Mouse (Mus musculus): ENCODE results near the gene Frmd4b. TPM values are rescaled to one million over a fixed set of nuclear protein-coding genes. Genes with fewer than 3 reads are reported as not detected.
"Not testable (repeated sequence)": the region's sequence is repeated elsewhere in the genome, so short reads cannot be mapped to it uniquely, and the experiment has no call there.

Frmd4b gene
- polyA plus RNA-seq, 1 experiment = 22.3 TPM

GRCm38 (mm10) chr6:97266661-97267060 lies 350.7 kb downstream of the Frmd4b start:
- DNase-seq = no peak
- H3K4me3 ChIP-seq (replicated peaks; ENCODE audit: extremely low read depth, low read depth, low read length) = no peak overlapping the region
- no peak for TF ChIP-seq POLR2A (IDR thresholded peaks at IDR 0.05; ENCODE audit: borderline replicate concordance, extremely low read depth, low read depth, low read length)
- no peaks in the 10 kb centered on the region for H3K4me1 ChIP-seq (ENCODE audit: control insufficient read depth, insufficient read depth, low read length)
- WGBS = 75% methylated on average over 4 of the region's 4 CpGs

GRCm38 (mm10) chr6:97265705-97266104 lies 351.6 kb downstream of the Frmd4b start:
- DNase-seq = no peak
- no peak overlapping the region for H3K4me3 ChIP-seq (replicated peaks; ENCODE audit: extremely low read depth, low read depth, low read length)
- H3K4me1 ChIP-seq (ENCODE audit: control insufficient read depth, insufficient read depth, low read length) = no peaks in the 10 kb centered on the region
- WGBS = 78% methylated on average over 3 of the region's 3 CpGs
- no peak for TF ChIP-seq POLR2A (IDR thresholded peaks at IDR 0.05; ENCODE audit: borderline replicate concordance, extremely low read depth, low read depth, low read length)
- TF ChIP-seq CTCF (IDR thresholded peaks at IDR 0.05; ENCODE audit: insufficient read depth, low read length) = no peak

- WGBS = 73% methylated on average over 8 of the region's 8 CpGs
- no peaks in the 10 kb centered on the region for H3K4me1 ChIP-seq (ENCODE audit: control insufficient read depth, insufficient read depth, low read length)
- no peak overlapping the region for H3K4me3 ChIP-seq (replicated peaks; ENCODE audit: extremely low read depth, low read depth, low read length)
- TF ChIP-seq CTCF (IDR thresholded peaks at IDR 0.05; ENCODE audit: insufficient read depth, low read length) (no peak), POLR2A (IDR thresholded peaks at IDR 0.05; ENCODE audit: borderline replicate concordance, extremely low read depth, low read depth, low read length) (no peak)
- DNase-seq = no peak
Observed at GRCm38 (mm10) chr6:97265240-97265639, 352.1 kb downstream of the Frmd4b start.

GRCm38 (mm10) chr6:97263750-97264149 lies 353.6 kb downstream of the Frmd4b start:
- DNase-seq; H3K4me3 ChIP-seq (replicated peaks; ENCODE audit: extremely low read depth, low read depth, low read length); H3K4me1 ChIP-seq (ENCODE audit: control insufficient read depth, insufficient read depth, low read length): not testable (repeated sequence)

GRCm38 (mm10) chr6:97262229-97262628 lies 355.1 kb downstream of the Frmd4b start:
- WGBS = 75% methylated on average over 4 of the region's 4 CpGs
- no peak for DNase-seq
- Histone ChIP-seq H3K4me3 (replicated peaks; ENCODE audit: extremely low read depth, low read depth, low read length) (no peak overlapping the region), H3K4me1 (ENCODE audit: control insufficient read depth, insufficient read depth, low read length) (no peaks in the 10 kb centered on the region)
- TF ChIP-seq CTCF (IDR thresholded peaks at IDR 0.05; ENCODE audit: insufficient read depth, low read length) (no peak), POLR2A (IDR thresholded peaks at IDR 0.05; ENCODE audit: borderline replicate concordance, extremely low read depth, low read depth, low read length) (no peak)

- DNase-seq; H3K4me1 ChIP-seq (ENCODE audit: control insufficient read depth, insufficient read depth, low read length); H3K4me3 ChIP-seq (replicated peaks; ENCODE audit: extremely low read depth, low read depth, low read length): not testable (repeated sequence)
- 91% methylated on average over 2 of the region's 2 CpGs for WGBS
Observed at GRCm38 (mm10) chr6:97259926-97260325, 357.4 kb downstream of the Frmd4b start.

- 83% methylated on average over 1 of the region's 1 CpGs for WGBS
- no peak for TF ChIP-seq CTCF (IDR thresholded peaks at IDR 0.05; ENCODE audit: insufficient read depth, low read length)
- no peak for TF ChIP-seq POLR2A (IDR thresholded peaks at IDR 0.05; ENCODE audit: borderline replicate concordance, extremely low read depth, low read depth, low read length)
- no peak for DNase-seq
Observed at GRCm38 (mm10) chr6:97258489-97258888, 358.9 kb downstream of the Frmd4b start.

GRCm38 (mm10) chr6:97252711-97253221 lies 364.6 kb downstream of the Frmd4b start, which contains the start of gene Lmod3:
Gene Lmod3, minus strand, starts transcription at chr6:97252759.
- Histone ChIP-seq H3K4me3 (replicated peaks; ENCODE audit: extremely low read depth, low read depth, low read length) (no peak within 1 kb of the TSS), H3K4me1 (ENCODE audit: control insufficient read depth, insufficient read depth, low read length) (no peaks in the 10 kb centered on the region)
- WGBS = 32% methylated on average over 9 of the region's 9 CpGs
- TF ChIP-seq CTCF (IDR thresholded peaks at IDR 0.05; ENCODE audit: insufficient read depth, low read length) (no peak), POLR2A (IDR thresholded peaks at IDR 0.05; ENCODE audit: borderline replicate concordance, extremely low read depth, low read depth, low read length) (no peak)
- DNase-seq = no peak

More at GRCm38 (mm10) chr6:97258489-97258888, 358.9 kb downstream of the Frmd4b start:
- Histone ChIP-seq H3K4me1 (ENCODE audit: control insufficient read depth, insufficient read depth, low read length) (no peaks in the 10 kb centered on the region), H3K4me3 (replicated peaks; ENCODE audit: extremely low read depth, low read depth, low read length) (no peak overlapping the region)

- H3K4me3 ChIP-seq (replicated peaks; ENCODE audit: extremely low read depth, low read depth, low read length) = no peak overlapping the region
Observed at GRCm38 (mm10) chr6:97252086-97252485, 365.3 kb downstream of the Frmd4b start.

GRCm38 (mm10) chr6:97250966-97251365 lies 366.4 kb downstream of the Frmd4b start:
- Histone ChIP-seq H3K4me1 (ENCODE audit: control insufficient read depth, insufficient read depth, low read length) (no peaks in the 10 kb centered on the region), H3K4me3 (replicated peaks; ENCODE audit: extremely low read depth, low read depth, low read length) (no peak overlapping the region)
- WGBS = 36% methylated on average over 6 of the region's 6 CpGs
- DNase-seq = peak; percentile 42
- TF ChIP-seq POLR2A (IDR thresholded peaks at IDR 0.05; ENCODE audit: borderline replicate concordance, extremely low read depth, low read depth, low read length) (no peak), CTCF (IDR thresholded peaks at IDR 0.05; ENCODE audit: insufficient read depth, low read length) (peak; percentile 22; the same call in 1 of the 2 replicates)

More at GRCm38 (mm10) chr6:97252086-97252485, 365.3 kb downstream of the Frmd4b start:
- no peak for DNase-seq
- no peak for TF ChIP-seq POLR2A (IDR thresholded peaks at IDR 0.05; ENCODE audit: borderline replicate concordance, extremely low read depth, low read depth, low read length)
- TF ChIP-seq CTCF (IDR thresholded peaks at IDR 0.05; ENCODE audit: insufficient read depth, low read length) = no peak
- WGBS = 21% methylated on average over 5 of the region's 5 CpGs
- no peaks in the 10 kb centered on the region for H3K4me1 ChIP-seq (ENCODE audit: control insufficient read depth, insufficient read depth, low read length)

GRCm38 (mm10) chr6:97245200-97245599 lies 372.1 kb downstream of the Frmd4b start:
- Histone ChIP-seq H3K4me3 (replicated peaks; ENCODE audit: extremely low read depth, low read depth, low read length) (no peak overlapping the region), H3K4me1 (ENCODE audit: control insufficient read depth, insufficient read depth, low read length) (no peaks in the 10 kb centered on the region)
- no peak for DNase-seq
- no peak for TF ChIP-seq POLR2A (IDR thresholded peaks at IDR 0.05; ENCODE audit: borderline replicate concordance, extremely low read depth, low read depth, low read length)
- TF ChIP-seq CTCF (IDR thresholded peaks at IDR 0.05; ENCODE audit: insufficient read depth, low read length) = no peak
